Mouse (Mus musculus): Measurements from ENCODE around the gene Ifnb1.
"Not testable (repeated sequence)": the region's sequence is repeated elsewhere in the genome, so short reads cannot be mapped to it uniquely, and the experiment has no call there.

Gene Ifnb1

DNA sequence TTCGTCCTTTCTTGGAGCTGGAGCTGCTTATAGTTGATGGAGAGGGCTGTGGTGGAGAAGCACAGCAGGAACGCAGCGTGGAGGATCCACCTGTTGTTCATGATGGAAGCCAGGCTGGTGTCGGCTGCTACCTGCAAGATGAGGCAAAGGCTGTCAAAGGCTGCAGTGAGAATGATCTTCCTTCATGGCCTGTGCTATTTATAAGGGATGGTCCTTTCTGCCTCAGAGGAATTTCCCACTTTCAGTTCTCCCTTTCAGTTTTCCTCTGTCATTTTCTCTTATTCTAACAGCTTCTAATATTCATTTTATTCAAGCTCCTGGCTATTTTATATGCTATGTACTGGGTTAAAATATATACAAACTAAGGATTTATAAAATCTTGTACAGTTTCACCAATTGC lies at the start of gene Ifnb1:
Gene Ifnb1, minus strand, starts transcription at position 101 of the 400 bp plus-strand sequence.
- no peak for DNase-seq (ENCODE audit: low spot score)

DNA sequence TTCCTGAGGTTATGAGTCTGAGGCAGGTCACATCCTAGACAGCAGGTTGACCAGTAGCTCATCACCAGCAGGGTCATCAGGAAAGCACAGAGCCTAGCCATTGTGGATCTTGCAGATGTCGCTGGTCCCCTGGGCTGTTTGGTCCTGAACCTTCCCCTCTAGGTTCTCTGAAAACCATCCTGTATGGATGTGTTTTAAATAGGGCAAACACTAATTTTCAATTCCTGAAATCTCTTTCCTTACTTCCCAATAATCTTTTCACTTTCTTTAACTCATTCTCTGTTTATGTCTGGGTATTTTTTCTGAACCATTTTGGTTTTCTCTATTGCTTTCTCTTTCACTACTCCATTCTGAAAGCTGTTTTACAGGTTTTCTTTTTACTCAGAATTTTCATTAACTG lies 49.1 kb upstream of the Ifnb1 start, which contains the start of gene Ifna14:
Gene Ifna14, minus strand, starts transcription at position 101 of the 400 bp plus-strand sequence.
- DNase-seq (ENCODE audit: low spot score), result no peak

DNA sequence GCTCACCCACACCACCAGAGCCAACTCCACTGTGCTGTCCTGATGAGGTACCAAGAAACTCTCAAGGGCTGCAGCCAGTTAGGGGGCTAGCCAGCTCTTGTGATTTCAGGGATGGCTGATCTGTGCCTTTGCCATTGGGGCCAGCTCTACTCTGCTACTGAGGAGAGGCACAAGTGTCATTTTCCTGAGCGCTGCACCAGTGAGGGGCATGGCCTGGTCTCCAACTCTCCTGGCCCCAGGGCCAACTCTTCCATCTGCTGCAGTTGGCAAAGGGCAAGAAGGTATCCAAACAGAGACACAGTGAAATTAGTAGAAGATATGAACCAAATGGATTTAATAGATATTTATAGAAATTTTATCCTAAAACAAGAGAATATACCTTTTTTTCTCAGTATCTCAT lies 39.2 kb upstream of the Ifnb1 start:
- no peak for DNase-seq (ENCODE audit: low spot score)

DNA sequence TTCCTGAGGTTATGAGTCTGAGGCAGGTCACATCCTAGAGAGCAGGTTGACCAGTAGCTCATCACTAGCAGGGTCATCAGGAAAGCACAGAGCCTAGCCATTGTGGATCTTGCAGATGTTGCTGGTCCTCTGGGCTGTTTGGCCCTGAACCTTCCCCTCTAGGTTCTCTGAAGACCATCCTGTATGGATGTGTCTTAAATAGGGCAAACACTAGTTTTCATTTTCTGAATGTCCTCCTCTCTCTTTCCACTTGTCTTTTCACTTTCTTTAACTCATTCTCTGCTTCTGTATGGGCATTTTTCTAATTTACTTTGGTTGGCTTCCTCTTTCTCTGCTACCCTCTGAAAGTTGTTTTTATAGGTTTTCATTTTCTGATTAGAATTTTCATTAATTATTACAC lies 35.6 kb upstream of the Ifnb1 start, which contains the start of gene Ifna15:
Gene Ifna15, minus strand, starts transcription at position 101 of the 400 bp plus-strand sequence.
- DNase-seq (ENCODE audit: low spot score), result not testable (repeated sequence)

DNA sequence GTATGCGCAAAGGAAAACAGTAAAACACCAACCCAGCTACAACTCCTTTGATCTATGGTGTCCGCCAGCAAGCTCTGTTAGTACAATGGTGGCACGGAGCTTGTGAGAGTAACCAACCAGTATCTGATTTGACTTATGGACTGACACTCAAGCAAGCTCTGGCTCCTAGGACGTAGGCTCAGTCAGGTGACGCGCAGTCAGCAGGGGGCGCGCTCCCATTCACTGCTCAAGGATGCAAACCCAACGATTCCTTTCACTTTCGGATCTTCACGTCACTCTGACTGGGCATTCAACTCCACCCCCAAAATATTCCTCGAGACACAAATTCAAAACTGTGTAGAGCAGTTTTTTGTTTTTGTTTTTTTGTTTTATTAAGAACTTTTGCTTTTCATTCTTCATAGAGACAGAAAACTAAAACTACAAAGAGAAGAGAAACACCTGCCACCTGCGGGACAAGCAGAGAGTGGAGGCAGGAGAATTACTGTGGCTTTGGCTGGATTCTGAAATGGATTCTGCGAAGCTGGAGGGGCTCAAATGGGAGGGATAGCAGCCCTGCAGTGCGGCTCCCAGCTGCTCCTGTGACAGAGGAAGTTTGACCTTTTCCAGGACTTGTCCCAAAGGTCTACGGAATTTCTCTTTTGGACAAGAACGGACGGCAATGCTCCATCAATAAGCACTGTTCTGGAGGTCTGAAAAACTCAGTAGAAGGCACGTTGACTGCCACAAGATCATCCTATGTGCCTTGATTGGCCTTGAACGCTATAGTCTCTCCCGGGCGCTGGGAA lies 27.8 kb upstream of the Ifnb1 start:
- DNase-seq (ENCODE audit: low spot score), result no peak

DNA sequence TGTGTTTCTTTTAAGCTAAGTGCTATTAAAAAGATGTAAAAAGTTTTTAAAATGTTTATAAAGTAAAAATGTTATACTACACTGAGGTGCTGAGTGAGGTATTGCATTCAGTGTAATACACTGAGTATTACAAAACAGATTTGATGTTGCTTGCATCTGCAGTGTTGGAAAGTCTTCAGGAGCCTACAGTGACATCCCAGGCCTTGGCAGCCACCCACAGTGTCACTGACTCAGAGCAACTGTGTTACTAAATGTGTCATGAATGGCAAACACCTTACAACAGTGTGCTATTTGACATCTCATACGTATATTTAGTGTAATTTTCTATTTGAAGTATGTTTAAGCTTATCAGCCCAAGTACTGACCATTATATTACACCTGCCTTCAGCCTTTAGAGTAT lies 25.4 kb upstream of the Ifnb1 start:
- DNase-seq (ENCODE audit: low spot score), result no peak

DNA sequence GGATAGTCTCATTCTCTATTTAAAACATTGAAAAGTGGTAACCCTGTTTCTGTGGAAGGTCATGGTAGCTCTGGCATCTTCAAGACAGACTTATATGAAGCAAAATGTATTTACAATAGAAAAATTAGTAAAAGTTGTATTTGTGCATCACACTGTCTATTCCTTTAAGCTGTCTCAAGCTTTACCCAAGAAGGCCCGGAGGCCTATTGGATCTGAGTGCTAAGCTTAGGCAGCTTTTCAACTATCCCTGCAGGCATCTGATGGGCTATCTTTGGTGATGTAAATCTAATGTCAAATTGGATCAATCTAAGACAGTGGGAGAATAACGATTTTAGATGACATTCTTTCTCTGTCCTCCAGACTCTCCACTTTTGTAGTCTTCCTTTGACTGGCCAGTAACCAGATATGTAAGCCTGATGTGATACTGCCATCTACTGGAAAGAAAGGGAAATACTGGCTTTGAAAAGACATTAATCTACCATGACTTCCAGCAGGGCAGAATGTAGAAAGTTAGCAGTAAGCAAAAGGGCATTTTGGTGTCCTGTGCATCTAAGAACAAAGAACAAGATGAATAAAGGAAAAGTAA lies 21.2 kb upstream of the Ifnb1 start:
- no peak for DNase-seq (ENCODE audit: low spot score)

DNA sequence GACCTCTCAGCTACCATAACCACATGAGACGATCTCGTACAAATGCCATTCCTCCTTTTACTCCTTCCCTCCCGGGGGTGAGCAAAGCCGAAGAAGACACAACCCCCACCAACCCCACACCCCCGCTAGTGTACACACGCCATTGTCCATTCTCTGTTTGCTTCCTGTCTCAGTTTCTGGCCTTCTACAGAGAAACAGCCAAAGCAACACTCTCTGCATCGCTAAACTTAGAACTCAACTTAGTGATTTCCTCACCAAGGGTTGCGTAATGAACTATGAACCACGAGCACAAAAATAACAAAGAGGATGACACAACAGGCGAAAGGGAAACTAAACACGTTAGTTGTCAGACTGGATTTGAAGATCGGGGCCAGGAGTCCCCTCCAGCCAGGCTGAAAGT lies 14.8 kb upstream of the Ifnb1 start:
- DNase-seq (ENCODE audit: low spot score), result no peak

DNA sequence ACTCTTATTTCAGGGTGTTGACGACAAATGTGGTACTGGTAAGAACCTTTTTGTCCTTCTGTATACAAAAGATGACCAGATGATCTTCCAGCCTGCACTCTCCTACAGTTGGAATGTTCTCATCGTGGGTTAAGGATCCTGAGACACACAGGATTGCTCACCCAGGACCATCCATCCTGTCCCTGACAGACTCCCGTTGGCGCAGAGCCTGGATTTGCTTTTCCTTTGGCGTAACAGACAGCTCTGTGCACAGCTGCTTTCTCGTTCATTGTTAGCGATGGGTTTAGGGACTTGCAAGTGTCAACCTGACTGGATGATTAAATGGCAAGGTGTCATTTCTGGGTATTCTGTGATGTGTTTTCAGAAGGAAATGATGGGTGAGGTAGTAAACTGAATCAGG lies 14.1 kb upstream of the Ifnb1 start:
- DNase-seq (ENCODE audit: low spot score), result no peak

DNA sequence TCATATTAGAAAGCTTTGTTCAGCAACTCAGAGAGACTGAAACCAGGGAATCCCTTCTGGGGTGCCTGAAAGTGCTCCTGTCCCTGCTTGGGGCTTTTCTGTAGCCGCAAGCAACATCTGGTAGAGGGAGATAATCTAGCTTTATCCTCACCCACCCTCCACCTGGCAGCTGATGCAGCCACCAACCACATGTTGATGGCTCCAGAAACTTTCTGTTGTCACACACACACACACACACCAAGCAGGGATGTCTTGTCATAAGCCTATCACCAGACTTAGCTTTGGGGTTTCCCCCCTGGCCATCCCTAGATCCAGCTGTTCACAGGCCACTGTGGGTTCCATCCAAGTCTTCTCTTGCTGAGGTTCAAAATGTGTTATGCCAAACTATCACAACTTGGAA lies 13.2 kb upstream of the Ifnb1 start:
- DNase-seq (ENCODE audit: low spot score), result no peak

DNA sequence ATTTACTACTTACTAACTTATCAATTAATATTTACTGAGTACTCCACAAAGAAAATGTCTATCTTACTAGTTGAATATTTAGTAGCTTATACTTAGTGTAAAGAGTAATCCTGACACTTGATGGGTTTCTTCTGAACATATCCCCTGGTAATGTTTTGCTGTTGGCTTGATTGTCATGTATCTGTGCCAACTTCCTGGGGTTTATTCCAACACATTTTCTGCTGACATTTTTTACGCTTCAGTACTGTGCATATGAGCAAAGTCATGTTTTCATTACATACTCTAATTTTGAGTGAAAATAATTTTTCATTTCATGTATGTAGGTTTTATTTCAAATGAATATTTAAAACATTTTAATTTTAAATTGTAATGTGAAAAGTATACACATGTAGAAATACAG lies 12.3 kb upstream of the Ifnb1 start:
- no peak for DNase-seq (ENCODE audit: low spot score)

DNA sequence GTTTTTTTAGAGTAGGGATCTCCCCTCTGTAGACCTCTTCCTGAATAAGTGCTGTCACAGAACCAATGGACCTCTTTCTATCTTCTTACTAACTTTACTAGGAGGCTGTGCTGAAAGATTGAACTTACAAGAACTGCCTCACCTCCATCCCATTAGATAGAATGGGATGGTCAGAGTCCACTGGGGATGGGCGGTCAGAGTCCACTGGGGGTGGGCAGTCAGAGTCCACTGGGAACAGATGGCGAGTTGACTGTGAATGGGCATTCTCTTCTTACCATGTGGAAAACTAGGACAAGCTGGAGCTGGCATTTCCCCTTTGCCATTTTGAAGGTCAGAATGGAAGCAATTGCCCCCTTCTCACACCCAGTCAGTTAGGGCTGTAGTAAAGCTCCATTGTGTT lies 10.9 kb upstream of the Ifnb1 start:
- DNase-seq (ENCODE audit: low spot score), result no peak

DNA sequence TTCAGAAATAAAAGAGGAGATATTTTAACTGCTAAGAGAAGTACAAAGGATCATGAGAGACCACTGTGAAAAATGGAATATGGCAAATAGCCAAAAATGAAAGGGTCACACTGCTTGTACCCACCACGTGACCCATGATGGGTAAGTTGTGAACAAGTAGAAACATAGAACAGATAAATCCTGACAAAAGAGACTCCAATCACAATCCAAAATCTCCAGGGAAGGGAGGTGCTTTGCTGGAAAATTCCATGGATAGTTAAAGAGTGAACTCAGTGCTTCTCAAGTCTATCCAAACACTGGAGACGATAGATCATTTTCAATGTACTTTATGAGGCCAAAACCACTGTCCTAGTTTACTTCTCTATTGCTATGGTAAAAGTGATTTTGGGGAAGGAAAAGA lies 8.3 kb upstream of the Ifnb1 start:
- DNase-seq (ENCODE audit: low spot score), result no peak

DNA sequence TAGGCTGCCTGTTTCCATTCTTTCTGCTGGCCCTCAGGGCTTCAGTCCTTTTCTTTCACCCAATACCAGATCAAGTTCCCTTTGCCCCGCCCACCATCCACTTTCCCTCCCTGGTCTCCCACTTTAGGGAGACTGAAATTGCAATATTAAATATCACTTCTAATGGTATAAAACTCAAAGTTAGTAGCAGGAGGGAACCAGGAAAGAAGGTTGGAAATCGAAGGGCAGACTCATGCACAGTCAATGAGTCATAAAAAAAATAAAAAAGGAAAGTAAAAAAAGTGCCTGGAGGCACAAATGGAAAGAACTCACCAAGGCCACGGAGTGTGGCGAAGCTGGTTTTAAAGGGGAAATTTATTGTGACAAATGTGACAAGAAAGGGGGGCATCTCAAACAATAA lies 7.7 kb upstream of the Ifnb1 start:
- no peak for DNase-seq (ENCODE audit: low spot score)

DNA sequence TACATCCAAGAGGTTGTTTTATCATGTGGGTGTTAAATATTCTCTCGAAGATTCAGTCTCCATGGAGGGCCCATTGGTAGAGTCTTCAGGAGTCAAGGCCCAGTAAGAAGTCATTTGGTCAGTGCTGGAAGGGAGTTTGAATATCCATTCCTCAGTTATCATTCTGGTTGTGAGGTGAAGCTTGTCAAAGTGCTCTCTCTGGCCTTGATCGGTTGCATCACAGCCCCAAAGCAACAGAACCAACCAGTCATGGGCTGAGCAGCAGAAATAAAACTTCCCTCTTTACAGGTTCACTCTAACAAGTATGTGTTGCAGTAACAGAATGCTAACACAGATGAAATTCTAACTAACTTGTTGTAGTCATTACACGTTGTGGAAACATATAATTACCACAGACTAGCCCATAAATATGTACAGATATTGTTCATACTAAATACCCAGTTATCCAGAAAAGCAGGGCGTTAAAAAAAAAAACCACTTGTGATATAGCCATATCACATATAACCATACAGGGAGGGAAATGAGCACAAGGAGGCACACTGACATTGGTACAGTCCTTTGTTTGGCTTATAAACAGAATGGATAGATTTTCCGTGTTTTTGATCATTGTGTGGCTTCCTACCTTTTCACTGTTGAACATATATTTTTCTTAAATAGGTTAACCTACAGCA lies 3.9 kb upstream of the Ifnb1 start:
- DNase-seq (ENCODE audit: low spot score), result no peak

DNA sequence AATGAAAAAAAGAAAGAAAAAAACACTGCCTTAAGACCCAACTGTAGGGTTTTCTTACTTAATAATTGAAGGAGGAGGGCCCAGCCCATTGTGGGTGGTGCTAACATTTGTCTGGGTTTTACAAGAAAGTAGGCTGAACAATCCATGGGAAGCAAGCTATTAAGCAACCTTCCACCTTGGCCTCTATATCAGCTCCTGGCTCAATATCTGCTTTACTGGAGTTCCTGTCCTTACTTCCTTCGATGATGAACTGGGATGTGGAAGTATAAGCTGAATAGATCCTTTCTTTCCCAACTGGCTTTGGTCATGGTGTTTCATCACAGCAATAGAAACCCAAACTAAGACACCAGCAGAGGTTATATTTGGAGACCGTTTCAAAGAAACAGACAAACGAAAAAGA lies 2.8 kb upstream of the Ifnb1 start:
- DNase-seq (ENCODE audit: low spot score), result no peak

DNA sequence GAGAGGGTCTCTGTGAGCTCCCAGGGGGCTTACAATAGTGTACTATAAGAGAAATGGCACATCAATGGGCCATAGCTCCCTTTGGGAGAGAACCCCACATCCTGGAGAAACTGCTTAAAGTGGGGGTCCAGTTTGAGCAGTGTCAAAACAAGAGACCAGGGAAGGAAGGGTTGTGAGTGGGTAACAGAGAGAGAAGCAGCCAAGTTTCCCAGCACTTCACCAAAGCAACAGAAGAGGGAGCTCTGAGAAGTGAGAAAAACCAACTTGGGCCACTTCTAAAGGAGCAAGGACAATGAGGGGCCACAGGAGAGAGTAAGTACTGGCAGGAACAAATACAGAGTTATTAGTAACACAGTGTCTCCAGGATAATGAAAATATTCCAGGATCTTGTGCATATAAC lies 667 bp upstream of the Ifnb1 start:
- DNase-seq (ENCODE audit: low spot score), result no peak

DNA sequence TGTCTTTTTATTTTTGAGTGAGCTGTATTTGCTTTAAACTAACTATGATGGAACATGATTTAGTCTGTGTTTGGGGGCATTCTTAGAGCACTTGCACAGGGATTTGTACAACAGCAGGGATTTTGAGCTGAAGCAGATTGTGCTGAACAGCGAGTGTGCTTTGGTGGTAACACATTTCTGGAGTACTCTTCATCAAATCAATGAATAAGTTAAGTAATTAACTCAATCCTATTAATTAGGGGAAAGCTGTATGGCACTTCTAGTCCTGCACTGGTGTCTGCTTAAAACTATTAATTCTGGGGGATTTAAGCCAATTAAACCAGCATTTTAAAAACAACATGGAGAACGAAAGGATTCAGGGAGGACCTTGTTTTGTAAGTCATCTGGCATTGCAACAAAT lies 4.6 kb downstream of the Ifnb1 start:
- DNase-seq (ENCODE audit: low spot score), result no peak

DNA sequence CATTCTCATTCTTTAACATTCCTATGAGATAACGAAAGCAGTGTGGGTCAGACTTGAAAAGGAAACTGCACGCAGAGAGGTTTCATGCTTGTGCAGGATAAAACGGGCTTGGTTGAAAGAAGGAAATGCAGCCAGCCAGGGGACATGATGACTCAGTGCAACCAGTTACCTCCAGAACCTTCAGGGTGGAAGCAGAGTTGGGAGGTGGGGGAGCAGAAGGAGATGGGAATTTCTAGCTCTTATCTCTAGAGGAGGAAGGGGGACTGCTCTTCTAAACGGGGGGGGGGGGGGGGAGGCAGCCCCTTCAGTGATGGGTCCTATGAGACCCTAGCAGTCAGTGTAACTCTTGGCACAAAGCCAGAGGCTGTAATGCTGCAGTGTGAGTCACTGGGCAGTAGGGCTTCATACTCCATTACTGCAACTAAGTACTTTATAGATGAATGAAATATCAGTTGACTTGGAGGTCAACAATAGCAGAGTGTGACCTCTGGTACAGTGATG lies 6.8 kb downstream of the Ifnb1 start:
- DNase-seq (ENCODE audit: low spot score), result no peak

DNA sequence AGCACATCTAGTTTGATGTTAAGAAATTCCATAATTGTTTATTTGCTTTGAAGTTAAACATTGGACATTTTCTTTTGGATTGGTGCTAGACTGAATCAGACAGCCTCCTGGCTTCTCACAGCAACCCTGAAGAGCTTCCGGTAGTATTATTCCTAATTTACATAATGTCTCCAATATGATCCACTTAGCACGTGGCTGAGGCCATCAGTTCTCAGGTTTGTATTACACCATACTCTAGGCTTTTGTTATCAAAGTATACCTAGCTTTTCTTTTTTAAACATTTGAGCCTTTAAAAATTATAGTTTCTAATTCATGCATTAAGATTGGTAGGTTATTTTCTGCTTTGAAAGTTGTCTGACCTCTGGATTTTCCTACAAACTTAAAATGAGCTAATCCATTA lies 7.3 kb downstream of the Ifnb1 start:
- DNase-seq (ENCODE audit: low spot score), result no peak

DNA sequence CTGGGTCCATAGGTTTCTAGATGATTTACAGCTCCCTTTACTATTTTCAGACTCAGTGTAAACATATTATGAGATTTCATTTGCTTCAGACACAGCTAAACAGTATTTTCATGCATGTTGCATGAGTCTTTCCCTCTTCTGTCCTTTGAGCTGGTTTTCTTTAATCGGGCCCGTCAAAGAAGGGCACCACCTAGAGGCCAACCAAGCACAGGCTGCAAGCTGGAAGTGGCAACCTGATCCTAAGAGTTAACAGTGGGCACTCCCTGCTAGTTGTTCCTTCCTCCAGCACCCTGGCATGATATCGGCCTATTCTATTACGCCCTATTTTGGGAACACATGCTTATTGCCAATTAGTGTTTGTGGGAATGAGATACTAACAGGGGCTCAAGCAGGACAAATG lies 8.2 kb downstream of the Ifnb1 start:
- DNase-seq (ENCODE audit: low spot score), result no peak

DNA sequence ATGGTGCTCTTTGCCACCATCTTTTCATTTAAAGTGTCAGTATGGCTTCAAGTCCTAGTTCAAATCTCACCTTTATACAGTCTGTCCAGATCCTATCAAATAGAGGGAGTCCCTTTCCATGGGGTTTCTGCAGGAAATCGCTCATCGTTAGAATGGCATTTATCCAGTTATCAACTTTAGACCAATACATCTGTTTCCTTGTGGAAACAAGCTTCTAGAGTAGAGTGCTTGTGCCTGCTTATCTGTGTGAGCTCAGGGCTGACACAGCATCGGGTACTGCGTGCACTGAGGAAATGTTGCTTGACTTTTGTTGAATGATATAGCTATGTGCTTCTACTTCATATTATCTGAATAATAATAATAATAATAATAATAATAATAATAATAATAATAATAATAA lies 8.8 kb downstream of the Ifnb1 start:
- no peak for DNase-seq (ENCODE audit: low spot score)

DNA sequence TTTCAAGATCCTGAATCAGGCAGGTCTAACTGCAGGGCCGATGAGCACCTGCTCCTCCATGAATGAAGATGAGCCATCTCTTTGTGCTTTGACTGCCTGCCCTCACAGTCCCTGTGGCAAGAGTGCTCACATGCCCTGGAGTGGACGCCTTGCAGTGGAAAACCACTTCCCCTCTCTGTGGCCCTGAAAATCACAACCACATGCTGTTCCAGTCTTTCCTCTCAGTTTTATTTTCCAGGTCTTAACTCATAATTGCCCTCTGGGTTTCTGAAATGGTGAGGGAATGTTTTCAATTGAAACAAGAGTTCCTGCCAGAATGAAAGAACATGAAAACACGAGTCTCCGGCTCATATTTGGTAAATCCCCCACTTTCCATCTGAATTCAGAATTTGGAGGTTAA lies 18.8 kb downstream of the Ifnb1 start:
- DNase-seq (ENCODE audit: low spot score), result no peak

Measured in urinary bladder, postnatal 10 days (tissue).